In the genomic region with DNA sequence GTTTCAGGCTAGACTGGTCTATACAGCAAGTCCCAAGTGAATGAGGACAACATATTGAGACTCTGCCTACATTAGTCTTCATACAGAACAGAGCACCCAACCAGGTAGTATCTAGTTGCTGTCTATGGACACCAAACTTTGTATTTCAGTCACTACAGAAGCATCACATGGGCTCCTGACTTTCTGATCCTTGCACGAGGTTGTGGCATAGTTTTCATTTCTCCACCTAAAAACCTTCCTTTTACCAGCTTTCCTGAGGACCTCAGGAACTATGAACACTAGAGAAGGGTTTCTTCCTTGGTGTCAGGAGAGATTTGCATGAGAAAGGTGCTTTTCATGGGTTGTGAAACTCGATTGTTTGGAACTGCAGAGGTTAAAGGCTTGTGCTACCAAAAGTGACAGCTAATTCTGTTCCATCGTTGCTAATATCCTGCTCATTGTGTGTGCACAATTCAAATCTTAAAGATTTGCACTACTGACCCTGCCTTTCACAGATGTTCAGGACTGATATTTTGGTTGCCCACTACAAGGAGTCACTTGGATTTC, we compare ENCODE assay signal across 8 mouse cellular contexts. TPM values are rescaled to one million over a fixed set of nuclear protein-coding genes. Genes with fewer than 3 reads are reported as not detected.
DNase-seq lines count a peak whose midpoint lies in the region; ATAC-seq and TF ChIP-seq lines count a peak whose summit lies in the region.

No protein-coding gene starts in this region.

- no peaks in the 10 kb centered on the region for H3K27me3 ChIP-seq in lung, postnatal 0 days (replicated peaks; ENCODE audit: insufficient read depth, low read length)
- no peaks in the 10 kb centered on the region for H3K27me3 ChIP-seq in limb, embryonic 14.5 days (ENCODE audit: control insufficient read depth, insufficient read depth, low read length)
- H3K27me3 ChIP-seq in stomach, embryonic 14.5 days (ENCODE audit: control insufficient read depth, insufficient read depth, low read length) = no peaks in the 10 kb centered on the region

- no peak for TF ChIP-seq EP300 in lung, postnatal 0 days (IDR thresholded peaks at IDR 0.05)

- peak overlapping the region; percentile 88 for H3K27ac ChIP-seq in lung, postnatal 0 days (ENCODE audit: low read length)
- peak overlapping the region; percentile 72 for H3K27ac ChIP-seq in embryonic fibroblast, embryonic 13.5 days (ENCODE audit: insufficient read depth, low read length)
- peak overlapping the region; percentile 85 for H3K27ac ChIP-seq in limb, embryonic 14.5 days (replicated peaks; ENCODE audit: low read depth, low read length)
- peak overlapping the region; percentile 87; the same call in 1 of the 2 replicates for H3K27ac ChIP-seq in stomach, embryonic 14.5 days (ENCODE audit: low read length)

- H3K4me2 ChIP-seq in lung, postnatal 0 days (replicated peaks; ENCODE audit: low read depth, low read length) = peak overlapping the region; percentile 76
- peak overlapping the region; percentile 85 for H3K4me2 ChIP-seq in limb, embryonic 14.5 days (replicated peaks; ENCODE audit: low read depth, low read length, severe bottlenecking)
- H3K4me2 ChIP-seq in stomach, embryonic 14.5 days (replicated peaks; ENCODE audit: low read depth, low read length) = peak overlapping the region; percentile 76

- DNase-seq in lung, postnatal 0 days (ENCODE audit: low spot score) = no peak
- no peak for DNase-seq in lung, adult 18-20 months
- DNase-seq in limb, embryonic 14.5 days (ENCODE audit: low spot score) = no peak
- DNase-seq in adrenal gland, adult 2 months = no peak
- DNase-seq in thymus, postnatal 14 days = no peak
- DNase-seq in ovary, postnatal 36 days (ENCODE audit: low spot score) = no peak

- no peaks in the 10 kb centered on the region for H3K9me3 ChIP-seq in lung, postnatal 0 days (ENCODE audit: low read length)
- no peaks in the 10 kb centered on the region for H3K9me3 ChIP-seq in limb, embryonic 14.5 days (ENCODE audit: control insufficient read depth, low read length)
- H3K9me3 ChIP-seq in stomach, embryonic 14.5 days (ENCODE audit: control insufficient read depth, low read depth, low read length) = no peaks in the 10 kb centered on the region

- peak; percentile 3; the same call in 1 of the 2 replicates for ATAC-seq in lung, postnatal 0 days
- no peak for ATAC-seq in limb, embryonic 14.5 days (ENCODE audit: low FRiP score, low read depth)
- no peak for ATAC-seq in stomach, embryonic 14.5 days (ENCODE audit: insufficient number of reproducible peaks, insufficient read depth, low FRiP score, low read depth)

- H3K9ac ChIP-seq in lung, postnatal 0 days (replicated peaks; ENCODE audit: low read depth) = peak overlapping the region; percentile 72
- H3K9ac ChIP-seq in limb, embryonic 14.5 days (ENCODE audit: low read depth, low read length, severe bottlenecking) = peak overlapping the region; percentile 78
- no peak overlapping the region for H3K9ac ChIP-seq in stomach, embryonic 14.5 days (replicated peaks; ENCODE audit: low read depth, low read length)

- peak overlapping the region; percentile 60 for H3K4me3 ChIP-seq in lung, postnatal 0 days (ENCODE audit: low read depth, low read length)
- H3K4me3 ChIP-seq in embryonic fibroblast, embryonic 13.5 days (ENCODE audit: insufficient read depth, low read length) = peak overlapping the region; percentile 55
- peak overlapping the region; percentile 53 for H3K4me3 ChIP-seq in limb, embryonic 14.5 days (replicated peaks; ENCODE audit: low read length)
- peak overlapping the region; percentile 49 for H3K4me3 ChIP-seq in stomach, embryonic 14.5 days (ENCODE audit: low read depth, low read length)

- 10% methylated on average over 3 of the region's 3 CpGs for WGBS in lung, postnatal 0 days
- 16% methylated on average over 3 of the region's 3 CpGs for WGBS in limb, embryonic 14.5 days
- 17% methylated on average over 3 of the region's 3 CpGs for WGBS in stomach, embryonic 14.5 days

- TF ChIP-seq CTCF in lung, postnatal 0 days (IDR thresholded peaks at IDR 0.05) = no peak
- TF ChIP-seq CTCF in embryonic fibroblast, embryonic 13.5 days (IDR thresholded peaks at IDR 0.05; ENCODE audit: borderline replicate concordance, insufficient read depth, low read length) = no peak

- H3K4me1 ChIP-seq in lung, postnatal 0 days (ENCODE audit: insufficient read depth, low read depth, low read length) = peaks cover 7% of the 10 kb centered on the region; the same call in 1 of the 2 replicates
- peaks cover 4% of the 10 kb centered on the region; the same call in 1 of the 2 replicates for H3K4me1 ChIP-seq in embryonic fibroblast, embryonic 13.5 days (ENCODE audit: control insufficient read depth, insufficient read depth, low read length)
- peaks cover 11% of the 10 kb centered on the region; the same call in 1 of the 2 replicates for H3K4me1 ChIP-seq in limb, embryonic 14.5 days (ENCODE audit: control insufficient read depth, insufficient read depth, low read length)
- H3K4me1 ChIP-seq in stomach, embryonic 14.5 days (ENCODE audit: control insufficient read depth, insufficient read depth, low read length) = 0 out of 2 replicates have a peak, but pooled peaks cover 6% of the 10 kb centered on the region

- H3K36me3 ChIP-seq in lung, postnatal 0 days (ENCODE audit: insufficient read depth, low read length) = peaks cover 10% of the 10 kb centered on the region
- peaks cover 7% of the 10 kb centered on the region for H3K36me3 ChIP-seq in limb, embryonic 14.5 days (ENCODE audit: control insufficient read depth, insufficient read depth, low read length)
- 0 out of 2 replicates have a peak, but pooled peaks cover 5% of the 10 kb centered on the region for H3K36me3 ChIP-seq in stomach, embryonic 14.5 days (ENCODE audit: control insufficient read depth, insufficient read depth, low read length)

- TF ChIP-seq POLR2A in embryonic fibroblast, embryonic 13.5 days (IDR thresholded peaks at IDR 0.05; ENCODE audit: low read depth, low read length) = no peak
- TF ChIP-seq POLR2A in limb, embryonic 14.5 days (IDR thresholded peaks at IDR 0.05; ENCODE audit: borderline replicate concordance, extremely low read depth, insufficient read depth, insufficient read length) = no peak

RNA-seq across cellular contexts. Expression of gene Dgkq, which starts 1.0 kb away (rescaled TPM):
- polyA plus RNA-seq in lung, postnatal 0 days (2015; fragmentation: Nextera tagmentation; extraction: Ambion mirVana) = 5.9 and 6.3 TPM in 2 replicates
- 11.7 and 11.8 TPM in 2 replicates for polyA plus RNA-seq in embryonic fibroblast, embryonic 13.5 days (2011; ENCODE audit: insufficient read length, low read depth, missing spikeins)
- 35.3 and 40.5 TPM in 2 replicates for polyA plus RNA-seq in limb, embryonic 14.5 days (2012; rRNA removed)
- polyA plus RNA-seq in limb, embryonic 14.5 days (2014; fragmentation: Nextera tagmentation; extraction: Ambion mirVana) = 12.5 and 13.3 TPM in 2 replicates
- 9.1 and 11.6 TPM in 2 replicates for polyA plus RNA-seq in stomach, embryonic 14.5 days (2014; fragmentation: Nextera tagmentation; extraction: Ambion mirVana)
- 10 to 100 TPM; 13.6 to 20.7 TPM for total RNA-seq in adrenal gland, adult 2 months (2021)
- polyA plus RNA-seq in adrenal gland, adult 2 months (2012; rRNA removed) = 20.8 and 22.0 TPM in 2 replicates

RNA-seq across cellular contexts. Expression of gene Slc26a1, which starts 6.9 kb away (rescaled TPM):
- polyA plus RNA-seq in lung, postnatal 0 days (2015; fragmentation: Nextera tagmentation; extraction: Ambion mirVana) = 0.10 and 0.19 TPM in 2 replicates
- 0.23 TPM in 1 of 2 replicates, not detected in the other for polyA plus RNA-seq in embryonic fibroblast, embryonic 13.5 days (2011; ENCODE audit: insufficient read length, low read depth, missing spikeins)
- polyA plus RNA-seq in limb, embryonic 14.5 days (2012; rRNA removed) = 1.3 and 2.6 TPM in 2 replicates
- 1.1 and 1.4 TPM in 2 replicates for polyA plus RNA-seq in limb, embryonic 14.5 days (2014; fragmentation: Nextera tagmentation; extraction: Ambion mirVana)
- polyA plus RNA-seq in stomach, embryonic 14.5 days (2014; fragmentation: Nextera tagmentation; extraction: Ambion mirVana) = 1.1 and 1.9 TPM in 2 replicates
- under 1 TPM; 0.21 to 0.81 TPM for total RNA-seq in adrenal gland, adult 2 months (2021)
- 0.21 and 0.85 TPM in 2 replicates for polyA plus RNA-seq in adrenal gland, adult 2 months (2012; rRNA removed)

RNA-seq across cellular contexts. Expression of gene Idua, which starts 8.3 kb away (rescaled TPM):
- 7.1 and 8.2 TPM in 2 replicates for polyA plus RNA-seq in lung, postnatal 0 days (2015; fragmentation: Nextera tagmentation; extraction: Ambion mirVana)
- polyA plus RNA-seq in embryonic fibroblast, embryonic 13.5 days (2011; ENCODE audit: insufficient read length, low read depth, missing spikeins) = 17.9 and 18.6 TPM in 2 replicates
- polyA plus RNA-seq in limb, embryonic 14.5 days (2012; rRNA removed) = 21.4 and 26.8 TPM in 2 replicates
- polyA plus RNA-seq in limb, embryonic 14.5 days (2014; fragmentation: Nextera tagmentation; extraction: Ambion mirVana) = 15.6 and 17.1 TPM in 2 replicates
- 13.4 and 18.0 TPM in 2 replicates for polyA plus RNA-seq in stomach, embryonic 14.5 days (2014; fragmentation: Nextera tagmentation; extraction: Ambion mirVana)
- 10 to 100 TPM; 15.5 to 16.3 TPM for total RNA-seq in adrenal gland, adult 2 months (2021)
- polyA plus RNA-seq in adrenal gland, adult 2 months (2012; rRNA removed) = 41.7 and 42.6 TPM in 2 replicates

RNA-seq across cellular contexts. Expression of gene Fgfrl1, which starts 23.7 kb away (rescaled TPM):
- polyA plus RNA-seq in lung, postnatal 0 days (2015; fragmentation: Nextera tagmentation; extraction: Ambion mirVana) = 15.8 and 17.4 TPM in 2 replicates
- polyA plus RNA-seq in embryonic fibroblast, embryonic 13.5 days (2011; ENCODE audit: insufficient read length, low read depth, missing spikeins) = 22.5 and 30.6 TPM in 2 replicates
- polyA plus RNA-seq in limb, embryonic 14.5 days (2012; rRNA removed) = 119 and 158 TPM in 2 replicates
- polyA plus RNA-seq in limb, embryonic 14.5 days (2014; fragmentation: Nextera tagmentation; extraction: Ambion mirVana) = 46.5 and 51.8 TPM in 2 replicates
- polyA plus RNA-seq in stomach, embryonic 14.5 days (2014; fragmentation: Nextera tagmentation; extraction: Ambion mirVana) = 13.0 and 17.1 TPM in 2 replicates
- 10 to 100 TPM; 21.5 to 48.5 TPM for total RNA-seq in adrenal gland, adult 2 months (2021)
- polyA plus RNA-seq in adrenal gland, adult 2 months (2012; rRNA removed) = 72.1 and 103 TPM in 2 replicates

RNA-seq across cellular contexts. Expression of gene Tmem175, which starts 38.9 kb away (rescaled TPM):
- 24.8 and 26.3 TPM in 2 replicates for polyA plus RNA-seq in lung, postnatal 0 days (2015; fragmentation: Nextera tagmentation; extraction: Ambion mirVana)
- 29.0 and 36.3 TPM in 2 replicates for polyA plus RNA-seq in embryonic fibroblast, embryonic 13.5 days (2011; ENCODE audit: insufficient read length, low read depth, missing spikeins)
- 41.8 and 63.3 TPM in 2 replicates for polyA plus RNA-seq in limb, embryonic 14.5 days (2012; rRNA removed)
- 32.8 and 35.5 TPM in 2 replicates for polyA plus RNA-seq in limb, embryonic 14.5 days (2014; fragmentation: Nextera tagmentation; extraction: Ambion mirVana)
- polyA plus RNA-seq in stomach, embryonic 14.5 days (2014; fragmentation: Nextera tagmentation; extraction: Ambion mirVana) = 34.3 and 35.2 TPM in 2 replicates
- total RNA-seq in adrenal gland, adult 2 months (2021) = 10 to 100 TPM; 25.7 to 28.5 TPM
- polyA plus RNA-seq in adrenal gland, adult 2 months (2012; rRNA removed) = 50.2 and 61.8 TPM in 2 replicates
